Mouse (Mus musculus) heart, embryonic 13.5 days (tissue): ENCODE measurements around the gene Trim8. TPM values are rescaled to one million over a fixed set of nuclear protein-coding genes. Genes with fewer than 3 reads are reported as not detected.

Source experiments
- ATAC-seq: fragments of 200-750 bp; cut with Nextera tagmentation; 2 replicates; pipeline ENCODE4 v1.8.0; 2017; ENCODE audit warnings: moderate TSS enrichment; ENCODE audit not compliant: insufficient number of reproducible peaks, low FRiP score, low TSS enrichment; ENCODE audit errors: extremely low read depth
- H3K27ac ChIP-seq: fragments of 300-500 bp; sonication (generic); replicated peaks from 2 replicates; pipeline ENCODE4 v1.5.1; 2015; ENCODE audit warnings: moderate library complexity, mild to moderate bottlenecking, inconsistent platforms
- H3K27me3 ChIP-seq: fragments of 300-500 bp; sonication (generic); replicated peaks from 2 replicates; pipeline ENCODE4 v1.6.1; 2015; ENCODE audit warnings: mild to moderate bottlenecking, inconsistent platforms
- H3K36me3 ChIP-seq: fragments of 300-500 bp; sonication (generic); 2 replicates; pipeline ENCODE4 v1.6.1; 2015; ENCODE audit warnings: mild to moderate bottlenecking, inconsistent platforms
- H3K4me1 ChIP-seq: fragments of 300-500 bp; sonication (generic); 2 replicates; pipeline ENCODE4 v1.6.1; 2015; ENCODE audit warnings: inconsistent platforms
- H3K4me2 ChIP-seq: fragments of 300-500 bp; sonication (generic); 2 replicates; pipeline ENCODE4 v1.6.1; 2015; ENCODE audit warnings: inconsistent platforms, mild to moderate bottlenecking, moderate library complexity
- H3K4me3 ChIP-seq: fragments of 300-500 bp; sonication (generic); 2 replicates; pipeline ENCODE4 v1.5.1; 2015; ENCODE audit warnings: moderate library complexity, mild to moderate bottlenecking, inconsistent platforms
- H3K9ac ChIP-seq: fragments of 300-500 bp; sonication (generic); 2 replicates; pipeline ENCODE4 v1.6.1; 2015; ENCODE audit warnings: inconsistent platforms, mild to moderate bottlenecking, moderate library complexity
- H3K9me3 ChIP-seq: fragments of 300-500 bp; sonication (generic); 2 replicates; pipeline ENCODE4 v1.6.1; 2016; ENCODE audit warnings: inconsistent platforms
- WGBS: fragments of 180-500 bp; shearing (Covaris S2); methylation state at CpG from one replicate; pipeline ENCODE4 v1.1.7; 2015; ENCODE audit warnings: mixed read lengths; 5-methylcytosine and 5-hydroxymethylcytosine counted together
- polyA plus RNA-seq: library from polyadenylated mRNA; unstranded; fragments of >200 nt; fragmentation: Nextera tagmentation; extraction: Ambion mirVana; gene quantifications from 2 replicates; pipeline ENCODE4 v1.2.1, GENCODE M21; 2015

The Trim8 gene
- polyA plus RNA-seq, 1 experiment from 2014 or later, result 13.2 TPM

DNA sequence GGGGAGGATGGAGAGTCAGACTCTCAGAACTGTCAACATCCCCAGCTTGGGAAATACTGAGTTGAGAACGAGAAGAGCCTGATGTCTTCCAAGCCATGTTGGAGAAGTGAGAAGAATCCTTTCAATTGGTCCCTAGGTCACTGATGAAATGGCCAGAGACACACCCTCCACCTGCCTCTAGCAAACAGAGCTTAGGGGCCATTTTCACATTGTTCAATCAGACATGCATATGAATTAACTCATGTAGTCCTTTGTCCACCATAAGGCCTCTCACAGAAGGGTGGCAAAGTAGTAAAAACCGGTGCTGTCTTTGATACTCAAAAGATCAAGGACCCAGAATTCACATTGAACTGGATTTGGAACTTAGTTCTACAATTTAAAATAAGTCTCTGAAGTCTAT lies 4.3 kb upstream of the Trim8 start:
- Histone ChIP-seq H3K27me3 (no peaks in the 10 kb centered on the region), H3K4me2 (no peak overlapping the region), H3K27ac (no peak overlapping the region), H3K36me3 (no peaks in the 10 kb centered on the region), H3K4me1 (peaks cover 6% of the 10 kb centered on the region; the same call in 1 of the 2 replicates), H3K9me3 (no peaks in the 10 kb centered on the region), H3K9ac (no peak overlapping the region), H3K4me3 (no peak overlapping the region)
- 62% methylated on average over 2 of the region's 2 CpGs for WGBS
- no peak for ATAC-seq

GRCm38 (mm10) chr19:46499539-46499835 lies 2.0 kb upstream of the Trim8 start:
- H3K27me3 ChIP-seq, result no peaks in the 10 kb centered on the region
- 5% methylated on average over 3 of the region's 3 CpGs for WGBS
- H3K4me1 ChIP-seq, result peaks cover 11% of the 10 kb centered on the region
- peak overlapping the region; percentile 79 for H3K4me3 ChIP-seq
- H3K27ac ChIP-seq, result peak overlapping the region; percentile 70
- no peaks in the 10 kb centered on the region for H3K9me3 ChIP-seq
- peak overlapping the region; percentile 88 for H3K4me2 ChIP-seq
- no peak for ATAC-seq
- H3K36me3 ChIP-seq, result no peaks in the 10 kb centered on the region
- 0 out of 2 replicates have a peak overlapping the region, but pooled peaks have one; percentile 13 for H3K9ac ChIP-seq

DNA sequence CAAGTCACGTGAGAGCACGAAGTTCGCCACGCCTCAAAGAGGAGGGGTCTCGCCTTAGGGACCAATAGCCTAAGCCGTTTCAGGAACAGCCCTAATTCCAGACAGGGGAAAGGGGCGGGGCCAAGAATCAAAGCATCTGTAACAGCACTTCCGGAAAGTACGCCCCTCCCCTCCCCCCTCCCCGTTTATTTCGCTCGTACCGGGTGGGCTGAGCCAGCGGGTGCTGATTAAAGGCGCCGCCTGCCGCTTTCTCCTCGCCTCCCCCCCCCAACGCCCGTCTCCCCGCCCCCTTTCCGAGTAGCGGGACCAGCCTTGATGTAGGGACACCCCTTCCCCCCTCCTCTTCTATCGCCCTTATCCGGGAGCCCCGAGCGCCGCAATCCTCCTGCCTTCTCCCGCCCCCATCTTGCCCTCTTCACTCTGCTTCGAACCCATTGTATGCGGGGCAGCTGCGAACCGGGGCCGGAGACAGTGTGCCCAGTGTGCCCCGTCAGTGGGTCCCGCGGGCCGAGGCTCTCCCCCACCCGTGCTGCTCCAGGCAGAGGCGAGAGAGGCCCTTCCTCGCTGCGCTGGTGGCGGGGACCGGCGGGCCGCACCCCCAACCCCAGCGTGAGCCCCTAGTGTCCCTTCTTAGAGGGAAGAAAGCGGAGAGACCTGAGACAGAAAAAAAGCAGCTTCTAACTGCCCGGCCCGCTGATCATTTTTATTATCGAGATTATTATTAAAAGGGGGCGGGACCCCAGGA lies 1.5 kb upstream of the Trim8 start:
- whole genome bisulfite sequencing, result under 1% methylated on average over 48 of the region's 52 CpGs
- peak overlapping the region; percentile 88 for H3K4me2 ChIP-seq
- peaks cover 17% of the 10 kb centered on the region for H3K4me1 ChIP-seq
- peak overlapping the region; percentile 100 for H3K27ac ChIP-seq
- no peaks in the 10 kb centered on the region for H3K9me3 ChIP-seq
- H3K36me3 ChIP-seq, result peaks cover under 1% of the 10 kb centered on the region; the same call in 1 of the 2 replicates
- peak overlapping the region; percentile 79 for H3K4me3 ChIP-seq
- peak overlapping the region; percentile 99 for H3K9ac ChIP-seq
- ATAC-seq, result peak; percentile 81
- no peaks in the 10 kb centered on the region for H3K27me3 ChIP-seq

- Histone ChIP-seq H3K4me3 (peak overlapping the region; percentile 79), H3K4me1 (peaks cover 24% of the 10 kb centered on the region), H3K36me3 (peaks cover 8% of the 10 kb centered on the region), H3K9me3 (no peaks in the 10 kb centered on the region), H3K4me2 (peak overlapping the region; percentile 88), H3K27me3 (no peaks in the 10 kb centered on the region), H3K9ac (peak overlapping the region; percentile 99), H3K27ac (peak overlapping the region; percentile 100)
- no peak for ATAC-seq
- WGBS, result under 1% methylated on average over 41 of the region's 50 CpGs
These were observed 741 bp upstream of the Trim8 start for GRCm38 (mm10) chr19:46500581-46501341.

GRCm38 (mm10) chr19:46502069-46502455 lies 560 bp downstream of the Trim8 start:
- no peak for ATAC-seq
- WGBS, result under 1% methylated on average over 43 of the region's 46 CpGs
- Histone ChIP-seq H3K9me3 (no peaks in the 10 kb centered on the region), H3K27me3 (no peaks in the 10 kb centered on the region), H3K4me1 (peaks cover 37% of the 10 kb centered on the region), H3K4me2 (peak overlapping the region; percentile 88), H3K36me3 (peaks cover 21% of the 10 kb centered on the region), H3K27ac (peak overlapping the region; percentile 100), H3K4me3 (peak overlapping the region; percentile 79), H3K9ac (peak overlapping the region; percentile 99)

DNA sequence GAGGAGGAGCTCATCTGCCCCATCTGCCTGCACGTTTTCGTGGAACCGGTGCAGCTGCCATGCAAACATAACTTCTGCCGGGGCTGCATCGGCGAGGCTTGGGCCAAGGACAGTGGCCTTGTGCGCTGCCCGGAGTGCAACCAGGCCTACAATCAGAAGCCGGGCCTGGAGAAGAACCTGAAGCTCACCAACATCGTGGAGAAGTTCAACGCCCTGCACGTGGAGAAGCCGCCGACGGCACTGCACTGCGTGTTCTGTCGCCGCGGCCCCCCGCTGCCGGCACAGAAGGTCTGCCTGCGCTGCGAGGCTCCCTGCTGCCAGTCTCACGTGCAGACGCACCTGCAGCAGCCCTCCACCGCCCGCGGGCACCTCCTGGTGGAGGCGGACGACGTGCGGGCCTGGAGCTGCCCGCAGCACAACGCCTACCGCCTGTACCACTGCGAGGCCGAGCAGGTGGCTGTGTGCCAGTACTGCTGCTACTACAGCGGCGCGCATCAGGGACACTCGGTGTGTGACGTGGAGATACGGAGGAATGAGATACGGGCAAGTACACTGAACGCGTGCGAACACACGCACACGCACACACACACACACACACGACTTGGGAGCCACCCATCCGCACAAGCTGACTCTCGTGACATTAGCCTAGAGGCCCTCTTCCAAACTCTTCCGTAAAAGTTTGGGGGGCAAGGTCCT lies 1.1 kb downstream of the Trim8 start:
- Histone ChIP-seq H3K4me2 (peak overlapping the region; percentile 88), H3K27me3 (no peaks in the 10 kb centered on the region), H3K4me3 (peak overlapping the region; percentile 79), H3K9me3 (no peaks in the 10 kb centered on the region), H3K36me3 (peaks cover 27% of the 10 kb centered on the region), H3K4me1 (peaks cover 43% of the 10 kb centered on the region), H3K27ac (peak overlapping the region; percentile 100), H3K9ac (peak overlapping the region; percentile 99)
- no peak for ATAC-seq
- WGBS, result under 1% methylated on average over 53 of the region's 53 CpGs

DNA sequence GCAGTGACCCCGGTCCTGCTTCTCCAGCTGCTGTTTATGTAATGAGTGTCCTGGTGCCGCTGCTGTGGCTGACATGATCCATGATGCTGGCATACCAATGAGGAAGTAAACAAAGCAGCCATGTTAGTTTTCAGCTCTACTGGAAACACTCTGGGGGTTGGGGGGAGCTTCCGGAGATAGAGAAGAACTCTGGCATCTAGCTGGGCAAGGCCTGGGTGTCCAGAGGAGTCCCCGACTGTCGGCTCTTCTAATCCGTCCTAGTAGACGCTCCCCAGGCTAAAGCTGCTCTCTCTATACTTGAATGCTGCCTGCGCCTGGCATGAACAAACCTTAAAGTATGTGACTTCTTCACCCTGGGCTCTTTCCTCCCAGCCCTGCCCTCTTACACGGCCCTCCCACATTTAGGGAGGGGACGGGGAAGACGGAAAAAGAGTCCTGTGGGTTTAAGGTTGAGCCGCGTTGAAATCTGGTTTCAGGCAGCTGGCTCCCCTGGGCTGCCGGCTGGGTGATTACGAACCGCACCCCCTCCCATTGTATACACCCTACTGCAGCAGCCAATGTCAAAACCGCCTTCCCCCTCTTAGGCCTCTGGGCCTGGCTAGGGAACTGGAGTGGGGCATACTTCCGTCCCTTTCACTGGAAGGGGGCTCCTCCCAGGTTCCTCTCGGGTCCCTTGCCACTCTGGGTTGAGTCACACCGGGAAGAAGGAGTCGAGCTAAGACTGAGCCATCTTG lies 2.0 kb downstream of the Trim8 start:
- no peaks in the 10 kb centered on the region for H3K9me3 ChIP-seq
- H3K9ac ChIP-seq, result peak overlapping the region; percentile 99
- H3K36me3 ChIP-seq, result peaks cover 36% of the 10 kb centered on the region
- no peaks in the 10 kb centered on the region for H3K27me3 ChIP-seq
- peak overlapping the region; percentile 88 for H3K4me2 ChIP-seq
- H3K27ac ChIP-seq, result peak overlapping the region; percentile 100
- peaks cover 52% of the 10 kb centered on the region for H3K4me1 ChIP-seq
- WGBS, result under 1% methylated on average over 21 of the region's 21 CpGs
- ATAC-seq, result peak; percentile 14; the same call in 1 of the 2 replicates
- peak overlapping the region; percentile 79 for H3K4me3 ChIP-seq

GRCm38 (mm10) chr19:46504085-46504552 lies 2.6 kb downstream of the Trim8 start:
- 8% methylated on average over 4 of the region's 4 CpGs for WGBS
- H3K9ac ChIP-seq, result peak overlapping the region; percentile 99
- H3K27me3 ChIP-seq, result no peaks in the 10 kb centered on the region
- peak overlapping the region; percentile 100 for H3K27ac ChIP-seq
- H3K4me3 ChIP-seq, result peak overlapping the region; percentile 79
- H3K4me1 ChIP-seq, result peaks cover 55% of the 10 kb centered on the region
- H3K36me3 ChIP-seq, result peaks cover 41% of the 10 kb centered on the region
- no peaks in the 10 kb centered on the region for H3K9me3 ChIP-seq
- ATAC-seq, result no peak
- H3K4me2 ChIP-seq, result peak overlapping the region; percentile 88

- Histone ChIP-seq H3K4me2 (peak overlapping the region; percentile 88), H3K27me3 (no peaks in the 10 kb centered on the region), H3K9ac (peak overlapping the region; percentile 99), H3K9me3 (no peaks in the 10 kb centered on the region), H3K4me3 (peak overlapping the region; percentile 79), H3K4me1 (peaks cover 60% of the 10 kb centered on the region), H3K27ac (peak overlapping the region; percentile 100), H3K36me3 (peaks cover 48% of the 10 kb centered on the region)
- no peak for ATAC-seq
- 22% methylated on average over 9 of the region's 9 CpGs for WGBS
These were observed 3.4 kb downstream of the Trim8 start for GRCm38 (mm10) chr19:46504822-46505417.

GRCm38 (mm10) chr19:46505646-46506371 lies 4.3 kb downstream of the Trim8 start:
- Histone ChIP-seq H3K36me3 (peaks cover 55% of the 10 kb centered on the region), H3K27ac (peak overlapping the region; percentile 100), H3K4me2 (peak overlapping the region; percentile 88), H3K9me3 (no peaks in the 10 kb centered on the region), H3K27me3 (no peaks in the 10 kb centered on the region), H3K4me3 (peak overlapping the region; percentile 79), H3K4me1 (peaks cover 69% of the 10 kb centered on the region), H3K9ac (peak overlapping the region; percentile 99)
- 69% methylated on average over 8 of the region's 8 CpGs for WGBS
- no peak for ATAC-seq
